Mouse (Mus musculus): Measurements from ENCODE around the gene Borcs7. TPM values are rescaled to one million over a fixed set of nuclear protein-coding genes. Genes with fewer than 3 reads are reported as not detected.

Gene Borcs7
- polyA plus RNA-seq, 1 experiment from 2014 or later = 17.5 TPM

Other genes starting within 250 kb of the Borcs7 start
- 41.8 and 44.7 TPM in 2 replicates for gene Trim8, start 188.2 kb upstream of the Borcs7 start, polyA plus RNA-seq (2016; fragmentation: Nextera tagmentation; extraction: Ambion mirVana)
- gene Arl3, start 116.7 kb upstream of the Borcs7 start, polyA plus RNA-seq (2016; fragmentation: Nextera tagmentation; extraction: Ambion mirVana) = 190 and 196 TPM in 2 replicates
- 14.6 and 15.0 TPM in 2 replicates for gene Sfxn2, start 116.5 kb upstream of the Borcs7 start, polyA plus RNA-seq (2016; fragmentation: Nextera tagmentation; extraction: Ambion mirVana)
- 54.6 and 56.4 TPM in 2 replicates for gene Wbp1l, start 90.8 kb upstream of the Borcs7 start, polyA plus RNA-seq (2016; fragmentation: Nextera tagmentation; extraction: Ambion mirVana)
- gene Cyp17a1, start 16.7 kb upstream of the Borcs7 start, polyA plus RNA-seq (2016; fragmentation: Nextera tagmentation; extraction: Ambion mirVana) = not detected in 2 replicates
- 31.1 and 32.0 TPM in 2 replicates for gene As3mt, start 17.6 kb downstream of the Borcs7 start, polyA plus RNA-seq (2016; fragmentation: Nextera tagmentation; extraction: Ambion mirVana)
- 6.9 and 7.2 TPM in 2 replicates for gene Cnnm2, start 71.7 kb downstream of the Borcs7 start, polyA plus RNA-seq (2016; fragmentation: Nextera tagmentation; extraction: Ambion mirVana)